Mouse (Mus musculus): ENCODE measurements around the gene Foxp1.

Gene Foxp1

GRCm38 (mm10) chr6:99282866-99283657 lies 239.5 kb downstream of the Foxp1 start:
- DNase-seq (ENCODE audit: low spot score): no peak

- DNase-seq (ENCODE audit: low spot score): no peak
Observed at GRCm38 (mm10) chr6:99281433-99281832, 241.1 kb downstream of the Foxp1 start.

GRCm38 (mm10) chr6:99280619-99281018 lies 241.9 kb downstream of the Foxp1 start:
- DNase-seq (ENCODE audit: low spot score): no peak

GRCm38 (mm10) chr6:99277251-99277650 lies 245.3 kb downstream of the Foxp1 start:
- DNase-seq (ENCODE audit: low spot score): no peak

- no peak for DNase-seq (ENCODE audit: low spot score)
Observed at GRCm38 (mm10) chr6:99276297-99276653, 246.2 kb downstream of the Foxp1 start.

- DNase-seq (ENCODE audit: low spot score): no peak
Observed at GRCm38 (mm10) chr6:99275381-99276296, 246.9 kb downstream of the Foxp1 start.

GRCm38 (mm10) chr6:99274667-99275066 lies 247.9 kb downstream of the Foxp1 start:
- no peak for DNase-seq (ENCODE audit: low spot score)

- DNase-seq (ENCODE audit: low spot score): no peak
Observed at GRCm38 (mm10) chr6:99274222-99274621, 248.3 kb downstream of the Foxp1 start.

GRCm38 (mm10) chr6:99273177-99273576 lies 249.3 kb downstream of the Foxp1 start:
- DNase-seq (ENCODE audit: low spot score): no peak

GRCm38 (mm10) chr6:99272174-99272573 lies 250.3 kb downstream of the Foxp1 start:
- DNase-seq (ENCODE audit: low spot score): no peak

- DNase-seq (ENCODE audit: low spot score): no peak
Observed at GRCm38 (mm10) chr6:99271741-99272140, 250.8 kb downstream of the Foxp1 start.

GRCm38 (mm10) chr6:99269921-99270320 lies 252.6 kb downstream of the Foxp1 start:
- DNase-seq (ENCODE audit: low spot score): no peak

GRCm38 (mm10) chr6:99268171-99269061 lies 254.1 kb downstream of the Foxp1 start:
- no peak for DNase-seq (ENCODE audit: low spot score)

GRCm38 (mm10) chr6:99265945-99266656 lies 256.4 kb downstream of the Foxp1 start:
- DNase-seq (ENCODE audit: low spot score): peak; percentile 50

GRCm38 (mm10) chr6:99265173-99265572 lies 257.3 kb downstream of the Foxp1 start:
- DNase-seq (ENCODE audit: low spot score): no peak

- no peak for DNase-seq (ENCODE audit: low spot score)
Observed at GRCm38 (mm10) chr6:99264192-99265093, 258.1 kb downstream of the Foxp1 start.

- no peak for DNase-seq (ENCODE audit: low spot score)
Observed at GRCm38 (mm10) chr6:99263886-99264185, 258.7 kb downstream of the Foxp1 start.

- peak; percentile 43 for DNase-seq (ENCODE audit: low spot score)
Observed at GRCm38 (mm10) chr6:99263061-99263885, 259.2 kb downstream of the Foxp1 start.

- no peak for DNase-seq (ENCODE audit: low spot score)
Observed at GRCm38 (mm10) chr6:99261737-99262130, 260.8 kb downstream of the Foxp1 start.

All from embryo, embryonic 10.5 days (tissue).